Mouse (Mus musculus) G1E (cell line): ENCODE data around the gene Haus2.

Experiments used
- CTCF ChIP-seq: IDR thresholded peaks from 2 replicates; pipeline ENCODE4 v1.5.1; 2012; ENCODE audit warnings: low read depth, low read length, inconsistent platforms, mixed read lengths
- GATA1 ChIP-seq: IDR thresholded peaks from 2 replicates; pipeline ENCODE4 v1.6.1; 2012; ENCODE audit warnings: borderline replicate concordance, low read length, inconsistent platforms, mixed read lengths
- POLR2AphosphoS5 ChIP-seq: IDR thresholded peaks from 2 replicates; pipeline ENCODE4 v1.6.1; 2012; ENCODE audit warnings: low read depth, low read length, inconsistent platforms; ENCODE audit not compliant: insufficient replicate concordance
- TAL1 ChIP-seq: conservative IDR thresholded peaks from 2 replicates; pipeline ENCODE4 v1.6.1; 2012; ENCODE audit warnings: low read depth, low read length, inconsistent platforms, mixed read lengths

DNA sequence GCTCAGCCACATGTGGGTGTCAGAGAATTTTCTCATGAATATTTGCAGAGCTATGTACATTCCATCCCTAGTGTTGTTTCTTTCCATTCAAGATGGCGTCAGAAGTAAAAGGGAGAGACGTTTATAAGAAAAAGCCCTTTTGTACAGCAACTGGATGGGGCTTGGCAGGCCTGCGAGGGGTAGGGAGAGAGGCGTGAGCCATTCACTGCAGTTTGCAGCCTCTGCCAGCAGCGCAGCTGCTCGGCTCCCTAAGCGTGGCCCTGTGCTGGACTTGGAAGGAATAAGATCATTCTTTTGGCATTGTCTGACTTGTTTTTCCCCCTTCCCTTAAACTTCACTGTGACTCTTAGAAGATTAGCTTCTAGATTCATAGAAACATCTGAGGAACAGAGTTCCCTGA lies 34.7 kb downstream of the Haus2 start:
- TF ChIP-seq CTCF (no peak), POLR2AphosphoS5 (no peak), GATA1 (no peak), TAL1 (no peak)
